Mouse (Mus musculus) adipocyte (in vitro differentiated cells): ENCODE measurements around the gene Ssx9.
"Not testable (repeated sequence)": the region's sequence is repeated elsewhere in the genome, so short reads cannot be mapped to it uniquely, and the experiment has no call there.

ENCODE experiments used
- DNase-seq: peaks from one replicate; pipeline ENCODE4 v3.0.0-alpha.2; 2016; ENCODE audit warnings: low spot score

The Ssx9 gene

DNA sequence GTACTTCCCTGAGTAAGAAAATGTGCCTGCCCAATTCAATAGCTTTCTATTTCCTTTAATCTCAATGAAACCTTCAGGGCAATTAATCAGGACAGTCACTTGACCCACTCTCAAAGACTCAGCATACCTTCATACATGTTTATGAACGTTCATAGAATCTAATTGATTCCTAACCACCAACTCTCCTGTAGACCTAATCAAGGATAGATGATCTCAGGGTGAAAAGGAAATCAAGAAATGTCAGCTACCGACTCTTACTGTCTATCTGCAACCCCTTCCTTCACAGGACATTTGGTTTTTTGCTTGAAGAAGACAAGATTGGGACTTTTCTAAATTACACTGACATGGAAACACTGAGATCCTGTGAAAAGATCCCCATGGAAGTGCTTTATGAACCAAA lies at the start of gene Ssx9:
Gene Ssx9, plus strand, starts transcription at position 301 of the 400 bp plus-strand sequence.
- DNase-seq: not testable (repeated sequence)

DNA sequence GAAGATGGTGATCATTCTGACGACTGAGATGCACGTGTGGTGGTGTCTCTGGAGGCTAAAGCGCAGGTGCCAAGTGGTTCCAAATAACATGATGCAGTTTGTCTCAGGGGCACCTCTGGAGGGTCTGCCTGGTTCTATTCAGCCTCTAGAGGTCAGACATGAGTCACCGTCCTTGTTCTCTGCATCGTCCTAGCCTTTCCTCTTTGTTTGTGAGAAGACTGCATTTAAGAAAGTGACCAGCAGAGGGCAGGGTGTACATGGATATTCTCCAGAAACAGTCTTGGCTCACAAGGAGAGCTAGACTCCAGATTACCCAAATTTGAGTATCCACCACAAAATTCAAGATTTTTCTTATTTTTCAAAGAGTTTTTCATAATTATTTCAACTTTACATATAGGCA lies 15.3 kb upstream of the Ssx9 start:
- DNase-seq: peak; percentile 85

DNA sequence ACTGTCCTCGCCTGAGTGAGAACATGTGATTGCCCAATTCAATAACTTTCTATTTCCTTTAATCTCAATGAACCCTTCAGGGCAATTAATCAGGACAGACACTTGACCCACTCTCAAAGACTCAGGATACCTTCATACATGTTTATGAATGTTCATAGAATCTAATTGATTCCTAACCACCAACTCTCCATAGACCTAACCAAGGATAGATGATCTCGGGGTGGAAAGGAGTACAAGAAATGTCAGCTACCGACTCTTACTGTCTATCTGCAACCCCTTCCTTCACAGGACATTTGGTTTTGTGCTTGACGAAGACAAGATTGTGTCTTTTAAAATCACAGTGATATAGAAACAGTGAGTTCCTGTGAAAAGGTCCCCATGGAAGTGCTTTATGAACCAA lies 55.2 kb downstream of the Ssx9 start, which contains the start of gene Ssxb5:
Gene Ssxb5, plus strand, starts transcription at position 301 of the 400 bp plus-strand sequence.
- DNase-seq: not testable (repeated sequence)
